Mouse (Mus musculus) MEL (cell line): ENCODE results near the gene Nsmce3. TPM values are rescaled to one million over a fixed set of nuclear protein-coding genes. Genes with fewer than 3 reads are reported as not detected.

Experiments used
- DNase-seq: peaks from one replicate; pipeline ENCODE4 v3.0.0; 2011; ENCODE audit warnings: low read depth, low spot score
- H3K27ac ChIP-seq: 2 replicates; pipeline ENCODE4 v1.5.1; 2012; ENCODE audit warnings: low read depth, mild to moderate bottlenecking, control low read depth, low read length, moderate library complexity; ENCODE audit not compliant: control insufficient read depth
- H3K27me3 ChIP-seq, 2 experiments: fragments of 150-350 bp in 1 of 2; sonication (generic) in 1 of 2; 2 replicates each; pipeline ENCODE4 v1.6.1; 2012; ENCODE audit warnings: low read length in 2 of 2, mild to moderate bottlenecking in 2 of 2, improper control_type of control experiment in 1 of 2, moderate library complexity in 1 of 2; ENCODE audit not compliant: insufficient read depth in 2 of 2, control insufficient read depth in 1 of 2
- H3K36me3 ChIP-seq, 2 experiments: 2 replicates each; pipeline ENCODE4 v1.6.1; 2012 to 2014; ENCODE audit warnings: low read length in 2 of 2, improper control_type of control experiment in 1 of 2, inconsistent platforms in 1 of 2, mild to moderate bottlenecking in 1 of 2; ENCODE audit not compliant: insufficient read depth in 2 of 2, control insufficient read depth in 1 of 2
- H3K4me1 ChIP-seq, 2 experiments: fragments of 150-350 bp in 1 of 2; sonication (generic) in 1 of 2; 2 replicates each; pipeline ENCODE4 v1.6.1; 2012; ENCODE audit warnings: low read length in 2 of 2, improper control_type of control experiment in 1 of 2, mild to moderate bottlenecking in 1 of 2; ENCODE audit not compliant: insufficient read depth in 2 of 2, control insufficient read depth in 1 of 2
- H3K4me3 ChIP-seq, 2 experiments: fragments of 150-350 bp in 1 of 2; sonication (generic) in 1 of 2; 2 replicates each; pipeline ENCODE4 v1.5.1; 2012; ENCODE audit warnings: low read depth in 2 of 2, low read length in 2 of 2, mild to moderate bottlenecking in 2 of 2, moderate library complexity in 2 of 2, control low read depth in 1 of 2, improper control_type of control experiment in 1 of 2; ENCODE audit not compliant: control insufficient read depth in 1 of 2, insufficient read depth in 1 of 2
- H3K79me2 ChIP-seq: 2 replicates; pipeline ENCODE4 v1.6.1; 2012; ENCODE audit warnings: mild to moderate bottlenecking, low read length, moderate library complexity; ENCODE audit not compliant: control insufficient read depth, poor library complexity, insufficient read depth
- H3K9ac ChIP-seq: 2 replicates; pipeline ENCODE4 v1.6.1; 2012; ENCODE audit warnings: low read depth, mild to moderate bottlenecking, control low read depth, low read length, moderate library complexity; ENCODE audit not compliant: control insufficient read depth, poor library complexity, severe bottlenecking
- H3K9me3 ChIP-seq: fragments of 150-350 bp; sonication (generic); replicated peaks from 2 replicates; pipeline ENCODE4 v1.6.1; 2012; ENCODE audit warnings: mild to moderate bottlenecking, low read length, improper control_type of control experiment, moderate library complexity; ENCODE audit not compliant: insufficient read depth
- BHLHE40 ChIP-seq: IDR thresholded peaks from 2 replicates; pipeline ENCODE4 v1.6.1; 2012; ENCODE audit warnings: low read depth, mild to moderate bottlenecking, inconsistent platforms, low read length, improper control_type of control experiment, borderline replicate concordance
- CHD1 ChIP-seq: IDR thresholded peaks from 2 replicates; pipeline ENCODE4 v1.6.1; 2012; ENCODE audit warnings: low read depth, mild to moderate bottlenecking, inconsistent platforms, low read length, improper control_type of control experiment
- CHD2 ChIP-seq: IDR thresholded peaks from 2 replicates; pipeline ENCODE4 v1.6.1; 2011; ENCODE audit warnings: low read length, improper control_type of control experiment
- E2F4 ChIP-seq: IDR thresholded peaks from 2 replicates; pipeline ENCODE4 v1.6.1; 2011; ENCODE audit warnings: low read depth, low read length, improper control_type of control experiment, borderline replicate concordance
- ETS1 ChIP-seq: IDR thresholded peaks from 2 replicates; pipeline ENCODE4 v1.6.1; 2012; ENCODE audit warnings: low read depth, mild to moderate bottlenecking, inconsistent platforms, low read length, improper control_type of control experiment, moderate library complexity
- GABPA ChIP-seq: IDR thresholded peaks from 2 replicates; pipeline ENCODE4 v1.6.1; 2012; ENCODE audit warnings: low read depth, mild to moderate bottlenecking, inconsistent platforms, low read length, improper control_type of control experiment, moderate library complexity
- GATA1 ChIP-seq: IDR thresholded peaks from 2 replicates; pipeline ENCODE4 v1.6.1; 2011; ENCODE audit warnings: low read depth, low read length, improper control_type of control experiment
- HCFC1 ChIP-seq: IDR thresholded peaks from 2 replicates; pipeline ENCODE4 v1.6.1; 2012; ENCODE audit warnings: low read depth, mild to moderate bottlenecking, inconsistent platforms, low read length, improper control_type of control experiment, moderate library complexity
- KAT2A ChIP-seq: conservative IDR thresholded peaks from 2 replicates; pipeline ENCODE4 v1.6.1; 2012; ENCODE audit warnings: low read depth, low read length, improper control_type of control experiment, inconsistent platforms
- MAZ ChIP-seq: IDR thresholded peaks from 2 replicates; pipeline ENCODE4 v1.6.1; 2012; ENCODE audit warnings: low read depth, mild to moderate bottlenecking, inconsistent platforms, low read length, improper control_type of control experiment
- MEF2A ChIP-seq: IDR thresholded peaks from 2 replicates; pipeline ENCODE4 v1.6.1; 2014; ENCODE audit warnings: low read depth, mild to moderate bottlenecking, inconsistent platforms, low read length, improper control_type of control experiment; ENCODE audit not compliant: poor library complexity, insufficient replicate concordance, severe bottlenecking; ENCODE audit errors: extremely low read depth
- NELFE ChIP-seq: IDR thresholded peaks from 2 replicates; pipeline ENCODE4 v1.6.1; 2011; ENCODE audit warnings: low read depth, low read length, improper control_type of control experiment
- POLR2AphosphoS2 ChIP-seq: IDR thresholded peaks from 2 replicates; pipeline ENCODE4 v1.6.1; 2011; ENCODE audit warnings: low read length, improper control_type of control experiment
- RCOR1 ChIP-seq: IDR thresholded peaks from 2 replicates; pipeline ENCODE4 v1.6.1; 2012; ENCODE audit warnings: low read depth, mild to moderate bottlenecking, inconsistent platforms, low read length, improper control_type of control experiment
- SMC3 ChIP-seq: IDR thresholded peaks from 2 replicates; pipeline ENCODE4 v1.6.1; 2011; ENCODE audit warnings: low read depth, low read length, improper control_type of control experiment
- TAL1 ChIP-seq: IDR thresholded peaks from 2 replicates; pipeline ENCODE4 v1.6.1; 2012; ENCODE audit warnings: mild to moderate bottlenecking, inconsistent platforms, low read length, moderate library complexity, mixed read lengths
- TCF12 ChIP-seq: IDR thresholded peaks from 2 replicates; pipeline ENCODE4 v1.6.1; 2014; ENCODE audit warnings: low read depth, mild to moderate bottlenecking, inconsistent platforms, low read length, improper control_type of control experiment, moderate library complexity
- USF2 ChIP-seq, 2 experiments: IDR thresholded peaks; 2 replicates each; pipeline ENCODE4 v1.6.1; 2011 to 2012; ENCODE audit warnings: improper control_type of control experiment in 2 of 2, low read length in 2 of 2, borderline replicate concordance in 1 of 2, inconsistent platforms in 1 of 2, low read depth in 1 of 2, mild to moderate bottlenecking in 1 of 2; ENCODE audit not compliant: insufficient read depth in 1 of 2
- ZC3H11A ChIP-seq: IDR thresholded peaks from 2 replicates; pipeline ENCODE4 v1.6.1; 2012; ENCODE audit warnings: low read depth, mild to moderate bottlenecking, inconsistent platforms, low read length, improper control_type of control experiment
- ZNF384 ChIP-seq: IDR thresholded peaks from 2 replicates; pipeline ENCODE4 v1.6.1; 2012; ENCODE audit warnings: low read depth, mild to moderate bottlenecking, inconsistent platforms, low read length, improper control_type of control experiment
- polyA plus RNA-seq, 2 experiments: library from polyadenylated mRNA; stranded (reverse) in 1 of 2; unstranded in 1 of 2; fragments of >175 nt in 1 of 2; fragments of >200 nt in 1 of 2; gene quantifications; 2 replicates each; pipeline versions ENCODE4 v1.2.1 to v1.2.4; 2012; ENCODE audit warnings: low replicate concordance in 2 of 2, low read depth in 1 of 2; ENCODE audit not compliant: insufficient read length in 2 of 2, insufficient read depth in 1 of 2, missing spikeins in 1 of 2
- total RNA-seq: library from RNA; depleted of rRNA; stranded (reverse); fragments of 300-350 nt; gene quantifications from 2 replicates; pipeline ENCODE4 v1.2.3, GENCODE M21; 2012

The Nsmce3 gene
- total and polyA plus RNA-seq, 3 experiments = 9.5 to 9.9 TPM; not detected in 1

- H3K9me3 ChIP-seq = no peaks in the 10 kb centered on the region
- no peak for DNase-seq
- H3K36me3 ChIP-seq = no peaks in the 10 kb centered on the region
- H3K79me2 ChIP-seq = no peaks in the 10 kb centered on the region
- no peaks in the 10 kb centered on the region for H3K27me3 ChIP-seq
- H3K27ac ChIP-seq = no peak overlapping the region
- no peak overlapping the region for H3K4me3 ChIP-seq
- TF ChIP-seq GATA1 (no peak), TCF12 (no peak), ZNF384 (no peak), HCFC1 (no peak), NELFE (no peak), E2F4 (no peak), CHD2 (no peak), MAZ (no peak), GABPA (no peak), USF2 (IDR thresholded peaks at IDR 0.05; ENCODE audit: borderline replicate concordance in 1 of 2, insufficient read depth in 1 of 2, low read depth in 1 of 2, low read length in 2 of 2) (no peak), SMC3 (no peak), RCOR1 (no peak), ETS1 (no peak), TAL1 (no peak), BHLHE40 (no peak), MEF2A (no peak), KAT2A (no peak), POLR2AphosphoS2 (no peak)
- no peaks in the 10 kb centered on the region for H3K4me1 ChIP-seq
- H3K9ac ChIP-seq = no peak overlapping the region
Observed at GRCm38 (mm10) chr7:64889919-64890318, 17.1 kb upstream of the Nsmce3 start.

DNA sequence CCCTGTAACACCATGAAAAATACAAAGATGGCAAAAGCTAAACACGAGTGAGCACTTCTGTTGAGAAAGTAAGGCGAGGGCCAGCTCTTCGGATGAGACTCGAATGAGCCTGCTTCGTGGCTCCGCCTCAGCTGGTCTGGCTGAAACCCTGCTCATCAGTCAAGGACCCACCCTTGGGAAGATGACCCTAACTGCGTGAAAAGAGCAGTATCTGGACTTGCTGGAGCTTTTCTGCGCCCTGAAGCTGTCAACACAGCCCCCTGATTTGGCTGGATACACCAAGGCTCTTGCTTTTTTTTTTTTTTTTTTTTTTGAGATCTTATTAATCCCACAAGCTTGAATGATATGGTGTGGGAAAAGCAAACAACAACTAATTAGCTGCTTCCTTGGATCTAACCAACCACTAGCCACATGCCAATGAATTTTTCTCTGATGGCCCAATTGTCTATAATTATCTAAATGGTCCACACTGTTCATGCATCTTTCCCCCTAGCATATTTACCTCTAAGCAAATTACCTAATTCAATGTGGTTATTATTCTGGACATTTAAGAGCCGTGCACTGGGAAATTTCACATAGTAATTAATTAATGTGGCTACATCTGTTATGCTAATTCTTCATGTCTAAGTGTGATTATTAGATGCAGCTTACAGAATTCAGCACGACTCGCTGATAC lies 11.5 kb upstream of the Nsmce3 start:
- no peak for TF ChIP-seq BHLHE40
- no peak for TF ChIP-seq ZC3H11A
- TF ChIP-seq NELFE = no peak
- no peak for TF ChIP-seq TCF12
- no peak for TF ChIP-seq MEF2A
- TF ChIP-seq CHD1 = no peak
- no peak overlapping the region for H3K27ac ChIP-seq
- no peaks in the 10 kb centered on the region for H3K79me2 ChIP-seq
- H3K9me3 ChIP-seq = no peaks in the 10 kb centered on the region
- no peaks in the 10 kb centered on the region for H3K27me3 ChIP-seq
- H3K9ac ChIP-seq = no peak overlapping the region
- H3K4me3 ChIP-seq = no peak overlapping the region
- H3K36me3 ChIP-seq = no peaks in the 10 kb centered on the region
- no peaks in the 10 kb centered on the region for H3K4me1 ChIP-seq
- DNase-seq = no peak
